Mouse (Mus musculus) CH12.LX (cell line): ENCODE measurements around the gene Ugt1a5. TPM values are rescaled to one million over a fixed set of nuclear protein-coding genes. Genes with fewer than 3 reads are reported as not detected.
"Not testable (repeated sequence)": the region's sequence is repeated elsewhere in the genome, so short reads cannot be mapped to it uniquely, and the experiment has no call there.

Experiments used
- DNase-seq: peaks from one replicate; pipeline ENCODE4 v3.0.0-alpha.2; 2013; ENCODE audit errors: extremely low read depth
- H3K27ac ChIP-seq: 2 replicates; pipeline ENCODE4 v1.5.1; 2012; ENCODE audit warnings: low read depth, mild to moderate bottlenecking, control low read depth, moderate library complexity; ENCODE audit not compliant: insufficient read depth
- H3K27me3 ChIP-seq: replicated peaks from 2 replicates; pipeline ENCODE3; 2012; ENCODE audit warnings: inconsistent platforms
- H3K36me3 ChIP-seq, 2 experiments: replicated peaks in 1 of 2; 2 replicates each; pipeline versions ENCODE3 to v1.6.1; 2012; ENCODE audit warnings: inconsistent platforms in 1 of 2, low read length in 1 of 2, mild to moderate bottlenecking in 1 of 2, mixed read lengths in 1 of 2, moderate library complexity in 1 of 2; ENCODE audit not compliant: control insufficient read depth in 1 of 2, insufficient read depth in 1 of 2
- H3K4me1 ChIP-seq, 2 experiments: 2 replicates each; pipeline ENCODE4 v1.6.1; 2012; ENCODE audit warnings: inconsistent platforms in 1 of 2, moderate library complexity in 1 of 2; ENCODE audit not compliant: insufficient read depth in 2 of 2, control insufficient read depth in 1 of 2
- H3K4me2 ChIP-seq: 2 replicates; pipeline ENCODE4 v1.6.1; 2012; ENCODE audit warnings: low read depth, mild to moderate bottlenecking, control low read depth; ENCODE audit not compliant: poor library complexity, insufficient read depth, severe bottlenecking
- H3K4me3 ChIP-seq, 3 experiments: fragments of 150-350 bp in 1 of 3; sonication (generic) in 1 of 3; replicated peaks in 1 of 3; 2 replicates each; pipeline versions ENCODE3 to v1.5.1; 2011 to 2012; ENCODE audit warnings: low read depth in 2 of 3, low read length in 2 of 3, mild to moderate bottlenecking in 2 of 3, moderate library complexity in 2 of 3, control low read depth in 1 of 3, improper control_type of control experiment in 1 of 3, inconsistent platforms in 1 of 3, mixed read lengths in 1 of 3; ENCODE audit not compliant: poor library complexity in 1 of 3
- H3K79me2 ChIP-seq: replicated peaks from 2 replicates; pipeline ENCODE4 v1.6.1; 2012; ENCODE audit warnings: mild to moderate bottlenecking, moderate library complexity; ENCODE audit not compliant: control insufficient read depth, poor library complexity, insufficient read depth, severe bottlenecking; ENCODE audit errors: extremely low read depth
- H3K9ac ChIP-seq: 2 replicates; pipeline ENCODE4 v1.6.1; 2012; ENCODE audit warnings: low read depth, mild to moderate bottlenecking, control low read depth, moderate library complexity; ENCODE audit not compliant: insufficient read depth
- H3K9me3 ChIP-seq: replicated peaks from 2 replicates; pipeline ENCODE3; 2012; ENCODE audit warnings: low read length, inconsistent platforms, mixed read lengths
- CHD1 ChIP-seq: IDR thresholded peaks from 2 replicates; pipeline ENCODE4 v1.6.1; 2012; ENCODE audit warnings: low read depth, low read length, improper control_type of control experiment, inconsistent platforms
- CHD2 ChIP-seq: IDR thresholded peaks from 2 replicates; pipeline ENCODE4 v1.6.1; 2011; ENCODE audit warnings: low read length, improper control_type of control experiment
- E2F4 ChIP-seq: IDR thresholded peaks from 2 replicates; pipeline ENCODE4 v1.6.1; 2011; ENCODE audit warnings: low read depth, low read length, improper control_type of control experiment; ENCODE audit not compliant: insufficient replicate concordance
- ELF1 ChIP-seq: IDR thresholded peaks from 2 replicates; pipeline ENCODE4 v1.6.1; 2014; ENCODE audit warnings: low read depth, mild to moderate bottlenecking, inconsistent platforms, low read length, improper control_type of control experiment
- GABPA ChIP-seq: IDR thresholded peaks from 2 replicates; pipeline ENCODE4 v1.6.1; 2012; ENCODE audit warnings: low read depth, low read length, improper control_type of control experiment, inconsistent platforms; ENCODE audit not compliant: insufficient replicate concordance
- IRF4 ChIP-seq: IDR thresholded peaks from 2 replicates; pipeline ENCODE4 v1.6.1; 2014; ENCODE audit warnings: low read depth, mild to moderate bottlenecking, inconsistent platforms, low read length, improper control_type of control experiment
- JUN ChIP-seq: IDR thresholded peaks from 2 replicates; pipeline ENCODE4 v1.6.1; 2011; ENCODE audit warnings: low read depth, mild to moderate bottlenecking, low read length, improper control_type of control experiment, moderate library complexity; ENCODE audit not compliant: insufficient read depth
- JUND ChIP-seq: conservative IDR thresholded peaks from 2 replicates; pipeline ENCODE4 v1.6.1; 2011; ENCODE audit warnings: low read depth, low read length, improper control_type of control experiment
- MAX ChIP-seq: IDR thresholded peaks from 2 replicates; pipeline ENCODE4 v1.6.1; 2011; ENCODE audit warnings: low read length, improper control_type of control experiment
- MAZ ChIP-seq: IDR thresholded peaks from 2 replicates; pipeline ENCODE4 v1.6.1; 2012; ENCODE audit warnings: low read depth, mild to moderate bottlenecking, inconsistent platforms, low read length, improper control_type of control experiment, moderate library complexity
- MXI1 ChIP-seq: IDR thresholded peaks from 2 replicates; pipeline ENCODE4 v1.6.1; 2011; ENCODE audit warnings: mild to moderate bottlenecking, low read depth, low read length, improper control_type of control experiment
- NRF1 ChIP-seq: IDR thresholded peaks from 2 replicates; pipeline ENCODE4 v1.6.1; 2014; ENCODE audit warnings: low read depth, mild to moderate bottlenecking, inconsistent platforms, low read length, improper control_type of control experiment, moderate library complexity
- PAX5 ChIP-seq: IDR thresholded peaks from 2 replicates; pipeline ENCODE4 v1.6.1; 2012; ENCODE audit warnings: low read length, inconsistent platforms, mixed read lengths
- POLR2A ChIP-seq: IDR thresholded peaks from 2 replicates; pipeline ENCODE4 v1.6.1; 2011; ENCODE audit warnings: low read depth, mild to moderate bottlenecking, improper control_type of control experiment, low read length
- RAD21 ChIP-seq: IDR thresholded peaks from 2 replicates; pipeline ENCODE4 v1.6.1; 2011; ENCODE audit warnings: low read depth, mild to moderate bottlenecking, low read length, improper control_type of control experiment, moderate library complexity
- RCOR1 ChIP-seq: conservative IDR thresholded peaks from 2 replicates; pipeline ENCODE4 v1.6.1; 2012; ENCODE audit warnings: low read depth, mild to moderate bottlenecking, inconsistent platforms, low read length, improper control_type of control experiment
- SMC3 ChIP-seq: IDR thresholded peaks from 2 replicates; pipeline ENCODE4 v1.6.1; 2011; ENCODE audit warnings: low read depth, low read length, improper control_type of control experiment
- TBP ChIP-seq: conservative IDR thresholded peaks from 2 replicates; pipeline ENCODE4 v1.6.1; 2011; ENCODE audit warnings: low read depth, low read length, improper control_type of control experiment
- TCF12 ChIP-seq: IDR thresholded peaks from 2 replicates; pipeline ENCODE4 v1.6.1; 2014; ENCODE audit warnings: low read depth, mild to moderate bottlenecking, inconsistent platforms, low read length, improper control_type of control experiment
- USF2 ChIP-seq: conservative IDR thresholded peaks from 2 replicates; pipeline ENCODE4 v1.6.1; 2011; ENCODE audit warnings: low read depth, low read length, improper control_type of control experiment
- ZKSCAN1 ChIP-seq: IDR thresholded peaks from 2 replicates; pipeline ENCODE4 v1.6.1; 2012; ENCODE audit warnings: low read depth, inconsistent platforms, low read length, improper control_type of control experiment, borderline replicate concordance
- ZMIZ1 ChIP-seq: IDR thresholded peaks from 2 replicates; pipeline ENCODE4 v1.6.1; 2012; ENCODE audit warnings: low read depth, mild to moderate bottlenecking, inconsistent platforms, low read length, improper control_type of control experiment
- dilution Hi-C: fragments of 300-500 bp; cut with MboI; formaldehyde crosslinking; loops from 2 replicates; pipeline ENCODE4 v1.14.3; 2020; ENCODE audit warnings: low sequenced_read_pairs; ENCODE audit not compliant: extremely low pct_unique_long_range_greater_than_20kb, extremely low pct_ligation_motif_present
- in situ Hi-C: fragments of 300-500 bp; cut with MboI; formaldehyde crosslinking; loops from 3 replicates; pipeline ENCODE4 v1.14.3; 2019; ENCODE audit warnings: low sequenced_read_pairs, low pct_ligation_motif_present, low pct_unique_long_range_greater_than_20kb, mixed read lengths
- polyA plus RNA-seq: library from polyadenylated mRNA; unstranded; fragments of >175 nt; gene quantifications from 2 replicates; pipeline ENCODE4 v1.2.1, GENCODE M21; 2012; ENCODE audit warnings: low read depth; ENCODE audit not compliant: insufficient read length
- total RNA-seq, 2 experiments: library from RNA; depleted of rRNA; stranded (reverse); fragments of 300-350 nt in 1 of 2; fragments of >200 nt in 1 of 2; gene quantifications; 2 replicates each; pipeline ENCODE4 v1.2.3; 2012 to 2014

Ugt1a5 gene
- total and polyA plus RNA-seq, 3 experiments: not detected

GRCm38 (mm10) chr1:88222216-88222615 is 56.4 kb downstream of the Ugt1a5 start:
- Histone ChIP-seq H3K4me1 (0 out of 4 replicates have a peak, but pooled peaks cover 0 to 3% of the 10 kb centered on the region in 2 experiments), H3K36me3 (no peaks in the 10 kb centered on the region), H3K9me3 (peaks cover 59% of the 10 kb centered on the region), H3K27me3 (no peaks in the 10 kb centered on the region), H3K27ac (no peak overlapping the region)
- no peak for DNase-seq
- TF ChIP-seq TCF12: no peak
- no peak for TF ChIP-seq GABPA
- TF ChIP-seq RCOR1: no peak
- no peak for TF ChIP-seq JUN
- TF ChIP-seq, all 38 proteins: peak for 0
- no peaks in the 10 kb centered on the region for H3K79me2 ChIP-seq
- in situ Hi-C loops: no loop called here
- dilution Hi-C loops: no loop called here
- H3K4me2 ChIP-seq: no peak overlapping the region
- H3K4me3 ChIP-seq: no peak overlapping the region
- H3K9ac ChIP-seq: no peak overlapping the region

GRCm38 (mm10) chr1:88223011-88223515 is 57.3 kb downstream of the Ugt1a5 start:
- H3K27me3 ChIP-seq, H3K79me2 ChIP-seq, H3K4me3 ChIP-seq, in situ Hi-C loops, H3K4me1 ChIP-seq, H3K4me2 ChIP-seq, H3K9ac ChIP-seq, dilution Hi-C loops, H3K27ac ChIP-seq, H3K36me3 ChIP-seq, DNase-seq: not testable (repeated sequence)
- peaks cover 57% of the 10 kb centered on the region for H3K9me3 ChIP-seq

GRCm38 (mm10) chr1:88223591-88223990 is 57.8 kb downstream of the Ugt1a5 start:
- Histone ChIP-seq H3K9ac (no peak overlapping the region), H3K9me3 (peaks cover 57% of the 10 kb centered on the region), H3K27me3 (no peaks in the 10 kb centered on the region), H3K27ac (no peak overlapping the region), H3K36me3 (no peaks in the 10 kb centered on the region), H3K4me2 (no peak overlapping the region), H3K4me1 (0 out of 4 replicates have a peak, but pooled peaks cover 0 to 3% of the 10 kb centered on the region in 2 experiments), H3K79me2 (no peaks in the 10 kb centered on the region), H3K4me3 (no peak overlapping the region)
- dilution Hi-C loops (no loop called here), in situ Hi-C loops (no loop called here)
- TF ChIP-seq TCF12 (no peak), NRF1 (no peak), PAX5 (no peak), MAX (no peak), E2F4 (no peak), SMC3 (no peak), RAD21 (no peak), IRF4 (no peak), ZMIZ1 (no peak), CHD2 (no peak), ZKSCAN1 (no peak), TBP (no peak), CHD1 (no peak), POLR2A (no peak), JUND (no peak), USF2 (no peak), MAZ (no peak), ELF1 (no peak), GABPA (no peak), MXI1 (no peak)
- no peak for DNase-seq
